Mouse (Mus musculus) thymus, adult 2 months (tissue): ENCODE results near the gene Tmem131.

Experiments used
- CTCF ChIP-seq: fragments of 200-500 bp; IDR thresholded peaks from 2 replicates; pipeline ENCODE4 v1.5.1; 2012; ENCODE audit warnings: mild to moderate bottlenecking, control low read depth, low read length, moderate library complexity, borderline replicate concordance; ENCODE audit not compliant: control insufficient read depth, poor library complexity, insufficient read depth; ENCODE audit errors: extremely low read depth
- POLR2A ChIP-seq: fragments of 200-500 bp; IDR thresholded peaks from 2 replicates; pipeline ENCODE4 v1.6.1; 2012; ENCODE audit warnings: mild to moderate bottlenecking, low read length, control low read depth, moderate library complexity; ENCODE audit not compliant: control insufficient read depth, poor library complexity, insufficient read depth; ENCODE audit errors: extremely low read depth

- TF ChIP-seq POLR2A (no peak), CTCF (no peak)
Observed at GRCm38 (mm10) chr1:36934778-36935177, 8.7 kb downstream of the Tmem131 start.
